Mouse (Mus musculus): ENCODE results near the gene Mmp15.

- TF ChIP-seq CTCF (IDR thresholded peaks at IDR 0.05) (no peak), EP300 (IDR thresholded peaks at IDR 0.05) (peak; percentile 63)
Observed at GRCm38 (mm10) chr8:95326822-95327221, 25.2 kb upstream of the Mmp15 start.

Data from lung, postnatal 0 days (tissue).